Mouse (Mus musculus): Measurements from ENCODE around the gene Mapt.

GRCm38 (mm10) chr11:104265669-104266068 is 34.5 kb downstream of the Mapt start:
- TF ChIP-seq CTCF (IDR thresholded peaks at IDR 0.05; ENCODE audit: low read depth, low read length) (no peak), POLR2A (IDR thresholded peaks at IDR 0.05; ENCODE audit: extremely low read depth, insufficient read depth, low read length) (no peak)
